Mouse (Mus musculus) ES-Bruce4 (cell line): ENCODE data around the gene Sgpl1.

Source experiments
- CTCF ChIP-seq: IDR thresholded peaks from one replicate; pipeline ENCODE4 v1.8.1; 2011; ENCODE audit warnings: low read depth, low read length
- EP300 ChIP-seq: IDR thresholded peaks from 2 replicates; pipeline ENCODE4 v1.6.1; 2011; ENCODE audit warnings: low read depth, low read length; ENCODE audit not compliant: insufficient read depth
- POLR2A ChIP-seq: IDR thresholded peaks from one replicate; pipeline ENCODE4 v1.8.1; 2011; ENCODE audit warnings: low read length; ENCODE audit not compliant: insufficient read depth

GRCm38 (mm10) chr10:61178687-61179086, 31.2 kb upstream of the Sgpl1 start:
- TF ChIP-seq CTCF (no peak), EP300 (no peak), POLR2A (no peak)
